Mouse (Mus musculus) bone marrow, adult 2 months (tissue): ENCODE results near the gene Ugt1a5.

Experiments used
- CTCF ChIP-seq: fragments of 200-500 bp; IDR thresholded peaks from 2 replicates; pipeline ENCODE4 v1.5.1; 2011; ENCODE audit warnings: low read length, control low read depth; ENCODE audit not compliant: control insufficient read depth, insufficient read depth
- POLR2A ChIP-seq: fragments of 200-500 bp; IDR thresholded peaks from 2 replicates; pipeline ENCODE4 v1.6.1; 2011; ENCODE audit warnings: low read depth, mild to moderate bottlenecking, control low read depth, low read length, borderline replicate concordance; ENCODE audit not compliant: control insufficient read depth

DNA sequence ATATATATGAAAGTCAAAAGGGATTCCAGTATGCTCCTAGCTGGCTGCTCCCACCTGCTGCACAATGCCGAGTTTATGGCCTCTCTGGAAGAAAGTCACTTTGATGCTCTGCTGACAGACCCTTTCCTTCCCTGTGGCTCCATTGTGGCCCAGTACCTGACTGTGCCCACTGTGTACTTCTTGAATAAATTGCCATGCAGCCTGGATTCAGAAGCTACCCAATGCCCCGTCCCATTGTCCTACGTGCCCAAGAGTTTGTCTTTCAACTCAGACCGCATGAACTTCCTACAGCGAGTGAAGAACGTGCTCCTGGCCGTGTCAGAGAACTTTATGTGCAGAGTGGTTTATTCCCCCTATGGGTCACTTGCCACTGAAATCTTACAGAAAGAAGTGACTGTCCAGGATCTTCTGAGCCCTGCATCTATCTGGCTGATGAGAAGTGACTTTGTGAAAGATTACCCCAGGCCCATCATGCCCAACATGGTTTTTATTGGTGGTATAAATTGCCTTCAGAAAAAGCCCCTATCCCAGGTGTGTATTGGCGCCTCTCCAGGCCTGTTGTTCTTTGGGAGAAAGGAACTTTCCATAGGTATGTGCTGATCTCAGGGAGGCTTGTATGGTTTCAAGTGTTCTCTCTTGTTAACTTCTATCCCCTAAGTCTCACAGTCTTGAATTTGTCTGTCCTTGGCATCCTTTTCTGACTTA, 46.7 kb downstream of the Ugt1a5 start:
- TF ChIP-seq POLR2A: no peak
- TF ChIP-seq CTCF: no peak
